32 mouse cellular contexts compared by ENCODE assay signal in the genomic region with DNA sequence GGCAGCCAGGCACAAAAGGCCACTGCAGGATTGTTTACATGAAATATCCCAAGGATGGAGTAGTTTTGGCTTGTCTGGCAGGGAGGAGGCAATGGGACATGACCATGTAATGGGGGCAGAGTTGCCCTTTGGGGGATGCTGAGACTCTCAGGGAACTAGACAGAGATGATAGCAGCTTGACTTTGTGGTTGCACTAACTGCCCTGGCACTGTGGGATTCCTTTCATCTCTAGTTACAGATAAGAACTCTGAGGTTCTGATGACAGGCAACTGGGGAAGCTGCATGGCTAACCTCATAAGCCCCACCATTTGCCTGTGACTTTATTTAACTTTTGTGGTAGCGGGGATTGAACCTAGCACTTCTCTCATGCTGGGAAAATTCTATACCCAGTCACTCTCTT. TPM values are rescaled to one million over a fixed set of nuclear protein-coding genes. Genes with fewer than 3 reads are reported as not detected.
DNase-seq lines count a peak whose midpoint lies in the region; ATAC-seq and TF ChIP-seq lines count a peak whose summit lies in the region.
"Had no signal": no experiment of that assay in that cellular context is flagged by ENCODE, and none has a peak within 500 bp of the region (broad histone marks: within the 10 kb centered on the region; RNA-seq: fewer than 3 reads in every experiment).

No protein-coding gene starts in this region.

- H3K27ac ChIP-seq in MEL (ENCODE audit: control insufficient read depth, low read depth, low read length), result no peak overlapping the region; the same call in 1 of the 2 replicates
- H3K27ac ChIP-seq: embryonic facial prominence, embryonic 13.5 days; embryonic facial prominence, embryonic 15.5 days; forebrain, embryonic 10.5 days; forebrain, embryonic 12.5 days had no signal

- H3K4me1 ChIP-seq in MEL (ENCODE audit: control insufficient read depth in 1 of 2, insufficient read depth in 2 of 2, low read length in 2 of 2), result peaks cover 10 to 20% of the 10 kb centered on the region in 2 experiments

- H3K79me2 ChIP-seq in MEL (ENCODE audit: control insufficient read depth, insufficient read depth, low read length, poor library complexity), result no peaks in the 10 kb centered on the region

- H3K4me3 ChIP-seq in MEL (ENCODE audit: control insufficient read depth in 1 of 2, insufficient read depth in 1 of 2, low read depth in 2 of 2, low read length in 2 of 2), result no peak overlapping the region
- H3K4me3 ChIP-seq: embryonic facial prominence, embryonic 13.5 days; embryonic facial prominence, embryonic 15.5 days; erythroblast, embryonic 14.5 days; forebrain, embryonic 10.5 days; forebrain, embryonic 12.5 days had no signal

- no peaks in the 10 kb centered on the region for H3K9me3 ChIP-seq in MEL (replicated peaks; ENCODE audit: insufficient read depth, low read length)
- H3K9me3 ChIP-seq: embryonic facial prominence, embryonic 13.5 days; embryonic facial prominence, embryonic 15.5 days; forebrain, embryonic 10.5 days; forebrain, embryonic 12.5 days; G1E had no signal

- DNase-seq in 416B (ENCODE audit: low read depth), result peak; percentile 63
- peak; percentile 70 for DNase-seq in MEL (ENCODE audit: low read depth, low spot score)
- no peak for DNase-seq in thymus, postnatal 0 days (ENCODE audit: low spot score)
- DNase-seq in cerebellum, postnatal 14 days, result no peak
- DNase-seq: adrenal gland, adult 2 months; adrenal gland, postnatal 10 days; adrenal gland, postnatal 25 days; B cell, adult 2 months; cerebellum, adult 11 months; cerebellum, adult 18-20 months; cerebellum, adult 8-10 months; cerebellum, adult 9-11 months; cerebellum, postnatal 25 days; embryo, embryonic 11 days had no signal

- TF ChIP-seq EP300 in MEL (IDR thresholded peaks at IDR 0.05; ENCODE audit: low read depth in 1 of 2, low read length in 2 of 2), result peak; percentile 73 to 76

- no peak for TF ChIP-seq POLR2A in MEL (IDR thresholded peaks at IDR 0.05; ENCODE audit: control insufficient read depth in 1 of 2, insufficient read depth in 1 of 2, low read depth in 1 of 2, low read length in 2 of 2, poor library complexity in 1 of 2)

- H3K36me3 ChIP-seq in MEL (ENCODE audit: control insufficient read depth in 1 of 2, insufficient read depth in 2 of 2, low read length in 2 of 2), result peaks cover 0 to 27% of the 10 kb centered on the region in 2 experiments; a peak in 2 of 4 replicates
- H3K36me3 ChIP-seq: embryonic facial prominence, embryonic 13.5 days; embryonic facial prominence, embryonic 15.5 days; forebrain, embryonic 10.5 days; forebrain, embryonic 12.5 days; G1E had no signal

- peak; percentile 26; the same call in 1 of the 2 replicates for ATAC-seq in common myeloid progenitor, adult 5-6 weeks (replicated peaks; ENCODE audit: low read depth, poor library complexity, severe bottlenecking)
- ATAC-seq in megakaryocyte-erythroid progenitor cell, adult 5-6 weeks (replicated peaks; ENCODE audit: low FRiP score, low TSS enrichment, poor library complexity, severe bottlenecking), result peak; percentile 52; the same call in 1 of the 2 replicates
- ATAC-seq in granulocyte monocyte progenitor cell, adult 5-6 weeks (replicated peaks; ENCODE audit: poor library complexity, severe bottlenecking), result no peak
- ATAC-seq: activated CD4-positive, CD25-positive, alpha-beta regulatory T cell, adult 4 months; CD4-positive, CD25-positive, alpha-beta regulatory T cell, adult 4 months; forebrain, embryonic 14.5 days; forebrain, embryonic 16.5 days; Patski had no signal

- no peaks in the 10 kb centered on the region for H3K27me3 ChIP-seq in MEL (ENCODE audit: control insufficient read depth in 1 of 2, insufficient read depth in 2 of 2, low read length in 2 of 2)
- H3K27me3 ChIP-seq: CH12.LX; embryonic facial prominence, embryonic 13.5 days; embryonic facial prominence, embryonic 15.5 days; forebrain, embryonic 12.5 days; Patski had no signal

- no peak for TF ChIP-seq CTCF in MEL (IDR thresholded peaks at IDR 0.05 in 2 of 3, conservative IDR thresholded peaks at IDR 0.05 in 1 of 3; ENCODE audit: control insufficient read depth in 1 of 3, insufficient read depth in 1 of 3, low read depth in 2 of 3, low read length in 3 of 3, poor library complexity in 1 of 3, severe bottlenecking in 1 of 3)

- no peak for TF ChIP-seq RAD21 in MEL (IDR thresholded peaks at IDR 0.05; ENCODE audit: low read depth, low read length)

- no peak overlapping the region for H3K9ac ChIP-seq in MEL (ENCODE audit: control insufficient read depth, low read depth, low read length, poor library complexity, severe bottlenecking)
- H3K9ac ChIP-seq: embryonic facial prominence, embryonic 13.5 days; embryonic facial prominence, embryonic 15.5 days; forebrain, embryonic 12.5 days had no signal

TF ChIP-seq in MEL, 35 proteins besides CTCF, POLR2A, EP300 and RAD21 (continues in another document):
- TF ChIP-seq MXI1 (IDR thresholded peaks at IDR 0.05; ENCODE audit: low read depth, low read length) (peak; percentile 37; the same call in 1 of the 2 replicates), MAFK (IDR thresholded peaks at IDR 0.05; ENCODE audit: borderline replicate concordance, low read depth, low read length) (0 out of 2 replicates have a peak, but pooled peaks have one; percentile 24), ETS1 (IDR thresholded peaks at IDR 0.05; ENCODE audit: low read depth, low read length) (peak; percentile 71), CHD1 (IDR thresholded peaks at IDR 0.05; ENCODE audit: low read depth, low read length) (no peak), HCFC1 (IDR thresholded peaks at IDR 0.05; ENCODE audit: low read depth, low read length) (no peak), POLR2AphosphoS5 (IDR thresholded peaks at IDR 0.05; ENCODE audit: borderline replicate concordance, low read depth, low read length) (no peak), ZMIZ1 (IDR thresholded peaks at IDR 0.05; ENCODE audit: low read depth, low read length) (no peak)

RNA-seq across cellular contexts. Expression of a gene that starts 19.2 kb away (rescaled TPM):
- total RNA-seq in MEL (2012; rRNA removed), result not detected in 2 replicates
- not detected for polyA plus RNA-seq in MEL (2012; ENCODE audit: insufficient read depth in 1 of 2, insufficient read length in 2 of 2, low read depth in 1 of 2, low replicate concordance in 2 of 2, missing spikeins in 1 of 2)
- total RNA-seq in common myeloid progenitor, adult 5-6 weeks (2017), result not detected in 2 replicates
- total RNA-seq in megakaryocyte-erythroid progenitor cell, adult 5-6 weeks (2014; fragmentation: Nextera tagmentation), result not detected in 2 replicates
- total RNA-seq in megakaryocyte-erythroid progenitor cell, adult 5-6 weeks (2017), result not detected in 2 replicates
- not detected in 2 replicates for total RNA-seq in granulocyte monocyte progenitor cell, adult 5-6 weeks (2014; fragmentation: Nextera tagmentation)
- not detected in 2 replicates for total RNA-seq in granulocyte monocyte progenitor cell, adult 5-6 weeks (2017)
- 17.5 and 20.5 TPM in 2 replicates for polyA plus RNA-seq in thymus, postnatal 0 days (2015; fragmentation: Nextera tagmentation; extraction: Ambion mirVana)
- total RNA-seq: adrenal gland, adult 2 months; adrenal gland, postnatal 25 days had no signal
- polyA plus RNA-seq: activated CD4-positive, CD25-positive, alpha-beta regulatory T cell, adult 4 months; brain, embryonic 14.5 days; CD4-positive, CD25-positive, alpha-beta regulatory T cell, adult 4 months; embryonic facial prominence, embryonic 11.5 days; erythroblast, embryonic 14.5 days; forebrain, embryonic 10.5 days; forebrain, embryonic 12.5 days; forebrain, embryonic 14.5 days; forebrain, embryonic 16.5 days; frontal cortex, adult 2 months; G1E had no signal

RNA-seq across cellular contexts. Expression of a gene that starts 21.0 kb away (rescaled TPM):
- 0.07 TPM in 1 of 2 replicates, not detected in the other for total RNA-seq in MEL (2012; rRNA removed)
- polyA plus RNA-seq in MEL (2012; ENCODE audit: insufficient read depth in 1 of 2, insufficient read length in 2 of 2, low read depth in 1 of 2, low replicate concordance in 2 of 2, missing spikeins in 1 of 2), result under 1 TPM in 1 of 2 experiments, not detected in 1; 0.04 TPM
- not detected in 2 replicates for total RNA-seq in common myeloid progenitor, adult 5-6 weeks (2017)
- not detected in 2 replicates for total RNA-seq in megakaryocyte-erythroid progenitor cell, adult 5-6 weeks (2014; fragmentation: Nextera tagmentation)
- total RNA-seq in megakaryocyte-erythroid progenitor cell, adult 5-6 weeks (2017), result not detected in 2 replicates
- not detected in 2 replicates for total RNA-seq in granulocyte monocyte progenitor cell, adult 5-6 weeks (2014; fragmentation: Nextera tagmentation)
- total RNA-seq in granulocyte monocyte progenitor cell, adult 5-6 weeks (2017), result not detected in 2 replicates
- 1.4 and 3.2 TPM in 2 replicates for polyA plus RNA-seq in thymus, postnatal 0 days (2015; fragmentation: Nextera tagmentation; extraction: Ambion mirVana)
- total RNA-seq: adrenal gland, adult 2 months; adrenal gland, postnatal 25 days had no signal
- polyA plus RNA-seq: activated CD4-positive, CD25-positive, alpha-beta regulatory T cell, adult 4 months; adrenal gland, adult 2 months; CD4-positive, CD25-positive, alpha-beta regulatory T cell, adult 4 months; erythroblast, embryonic 14.5 days; forebrain, embryonic 10.5 days; forebrain, embryonic 14.5 days; forebrain, embryonic 16.5 days; G1E had no signal

RNA-seq across cellular contexts. Expression of a gene that starts 25.5 kb away (rescaled TPM):
- total RNA-seq in MEL (2012; rRNA removed), result not detected in 2 replicates
- polyA plus RNA-seq in MEL (2012; ENCODE audit: insufficient read depth in 1 of 2, insufficient read length in 2 of 2, low read depth in 1 of 2, low replicate concordance in 2 of 2, missing spikeins in 1 of 2), result under 1 TPM in 1 of 2 experiments, not detected in 1; 0.04 TPM
- total RNA-seq in common myeloid progenitor, adult 5-6 weeks (2017), result 1.0 TPM in 1 of 2 replicates, not detected in the other
- total RNA-seq in megakaryocyte-erythroid progenitor cell, adult 5-6 weeks (2014; fragmentation: Nextera tagmentation), result not detected in 2 replicates
- not detected in 2 replicates for total RNA-seq in megakaryocyte-erythroid progenitor cell, adult 5-6 weeks (2017)
- total RNA-seq in granulocyte monocyte progenitor cell, adult 5-6 weeks (2014; fragmentation: Nextera tagmentation), result not detected in 2 replicates
- 0.34 TPM in 1 of 2 replicates, not detected in the other for total RNA-seq in granulocyte monocyte progenitor cell, adult 5-6 weeks (2017)
- 0.08 and 0.16 TPM in 2 replicates for polyA plus RNA-seq in thymus, postnatal 0 days (2015; fragmentation: Nextera tagmentation; extraction: Ambion mirVana)
- polyA plus RNA-seq: activated CD4-positive, CD25-positive, alpha-beta regulatory T cell, adult 4 months; CD4-positive, CD25-positive, alpha-beta regulatory T cell, adult 4 months; erythroblast, embryonic 14.5 days; forebrain, embryonic 14.5 days; forebrain, embryonic 16.5 days had no signal

RNA-seq across cellular contexts. Expression of a gene that starts 26.2 kb away (rescaled TPM):
- total RNA-seq in MEL (2012; rRNA removed), result 47.4 and 49.4 TPM in 2 replicates
- polyA plus RNA-seq in MEL (2012; ENCODE audit: insufficient read depth in 1 of 2, insufficient read length in 2 of 2, low read depth in 1 of 2, low replicate concordance in 2 of 2, missing spikeins in 1 of 2), result 100 to 1,000 TPM in 1 of 2 experiments, not detected in 1; 140 TPM
- 26.6 and 39.0 TPM in 2 replicates for total RNA-seq in common myeloid progenitor, adult 5-6 weeks (2017)
- 81.0 and 92.5 TPM in 2 replicates for total RNA-seq in megakaryocyte-erythroid progenitor cell, adult 5-6 weeks (2014; fragmentation: Nextera tagmentation)
- 23.3 and 50.0 TPM in 2 replicates for total RNA-seq in megakaryocyte-erythroid progenitor cell, adult 5-6 weeks (2017)
- 69.1 and 81.6 TPM in 2 replicates for total RNA-seq in granulocyte monocyte progenitor cell, adult 5-6 weeks (2014; fragmentation: Nextera tagmentation)
- 38.9 and 42.7 TPM in 2 replicates for total RNA-seq in granulocyte monocyte progenitor cell, adult 5-6 weeks (2017)
- polyA plus RNA-seq in thymus, postnatal 0 days (2015; fragmentation: Nextera tagmentation; extraction: Ambion mirVana), result 86.5 and 87.3 TPM in 2 replicates

RNA-seq across cellular contexts. Expression of a gene that starts 31.2 kb away (rescaled TPM):
- total RNA-seq in MEL (2012; rRNA removed), result 1.1 TPM in 2 replicates
- under 1 TPM in 1 of 2 experiments, not detected in 1; 0.65 TPM for polyA plus RNA-seq in MEL (2012; ENCODE audit: insufficient read depth in 1 of 2, insufficient read length in 2 of 2, low read depth in 1 of 2, low replicate concordance in 2 of 2, missing spikeins in 1 of 2)
- total RNA-seq in common myeloid progenitor, adult 5-6 weeks (2017), result not detected in 2 replicates
- not detected in 2 replicates for total RNA-seq in megakaryocyte-erythroid progenitor cell, adult 5-6 weeks (2014; fragmentation: Nextera tagmentation)
- not detected in 2 replicates for total RNA-seq in megakaryocyte-erythroid progenitor cell, adult 5-6 weeks (2017)
- total RNA-seq in granulocyte monocyte progenitor cell, adult 5-6 weeks (2014; fragmentation: Nextera tagmentation), result 0.15 TPM in 1 of 2 replicates, not detected in the other
- 0.93 TPM in 1 of 2 replicates, not detected in the other for total RNA-seq in granulocyte monocyte progenitor cell, adult 5-6 weeks (2017)
- polyA plus RNA-seq in thymus, postnatal 0 days (2015; fragmentation: Nextera tagmentation; extraction: Ambion mirVana), result 2.9 and 4.4 TPM in 2 replicates

Comparison
In these comparisons a context has a peak if more than half of its experiments do, and no peak if none do; other contexts are left out.
1. DNase-seq: peak in 416B (single experiment) and MEL (single experiment); none in thymus, postnatal 0 days (single experiment) and cerebellum, postnatal 14 days (0 of 2).